Mouse (Mus musculus): ENCODE measurements around the gene Ppp3cb.

GRCm38 (mm10) chr14:20578822-20579407, 32.5 kb upstream of the Ppp3cb start:
- no peak for TF ChIP-seq CTCF (IDR thresholded peaks at IDR 0.05; ENCODE audit: extremely low read depth, insufficient read length, insufficient replicate concordance, low read depth, low read length)
- no peak for TF ChIP-seq POLR2A (IDR thresholded peaks at IDR 0.05; ENCODE audit: low read depth, low read length)

Data from small intestine, adult 2 months (tissue).